Mouse (Mus musculus): ENCODE measurements around the gene Tmem30c. TPM values are rescaled to one million over a fixed set of nuclear protein-coding genes. Genes with fewer than 3 reads are reported as not detected.

The Tmem30c gene
- total RNA-seq, 2 experiments from 2014 or later: not detected

- DNase-seq (ENCODE audit: low spot score in 2 of 2): no peak
Observed at GRCm38 (mm10) chr16:57301512-57302115, 8.9 kb upstream of the Tmem30c start.

- DNase-seq (ENCODE audit: low spot score in 2 of 2): no peak
Observed at GRCm38 (mm10) chr16:57295216-57295934, 2.7 kb upstream of the Tmem30c start.

GRCm38 (mm10) chr16:57292296-57292695, 369 bp downstream of the Tmem30c start:
- no peak for DNase-seq (ENCODE audit: low spot score in 2 of 2)

GRCm38 (mm10) chr16:57291696-57292095, 969 bp downstream of the Tmem30c start:
- DNase-seq (ENCODE audit: low spot score in 2 of 2): no peak

DNA sequence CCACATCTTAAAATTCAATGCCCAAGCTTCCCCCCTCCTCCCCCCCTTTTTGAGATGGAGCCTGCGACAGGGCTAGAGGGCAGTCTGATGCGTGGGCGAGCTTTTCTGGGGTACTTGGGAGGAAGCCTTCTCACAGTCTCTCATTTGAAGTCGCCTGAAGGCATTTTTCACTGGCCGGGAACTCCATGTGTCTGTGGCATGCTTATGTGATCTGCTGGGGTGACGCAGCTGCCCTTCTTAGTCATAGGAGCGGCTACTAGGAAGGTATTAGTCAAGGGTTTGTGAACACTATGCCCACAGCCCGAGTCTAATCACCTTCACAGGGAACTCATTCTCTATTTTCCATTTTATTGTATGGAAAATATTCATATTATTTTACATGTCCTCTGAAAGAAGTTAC, 11.2 kb downstream of the Tmem30c start:
- no peak for DNase-seq (ENCODE audit: low spot score in 2 of 2)

DNA sequence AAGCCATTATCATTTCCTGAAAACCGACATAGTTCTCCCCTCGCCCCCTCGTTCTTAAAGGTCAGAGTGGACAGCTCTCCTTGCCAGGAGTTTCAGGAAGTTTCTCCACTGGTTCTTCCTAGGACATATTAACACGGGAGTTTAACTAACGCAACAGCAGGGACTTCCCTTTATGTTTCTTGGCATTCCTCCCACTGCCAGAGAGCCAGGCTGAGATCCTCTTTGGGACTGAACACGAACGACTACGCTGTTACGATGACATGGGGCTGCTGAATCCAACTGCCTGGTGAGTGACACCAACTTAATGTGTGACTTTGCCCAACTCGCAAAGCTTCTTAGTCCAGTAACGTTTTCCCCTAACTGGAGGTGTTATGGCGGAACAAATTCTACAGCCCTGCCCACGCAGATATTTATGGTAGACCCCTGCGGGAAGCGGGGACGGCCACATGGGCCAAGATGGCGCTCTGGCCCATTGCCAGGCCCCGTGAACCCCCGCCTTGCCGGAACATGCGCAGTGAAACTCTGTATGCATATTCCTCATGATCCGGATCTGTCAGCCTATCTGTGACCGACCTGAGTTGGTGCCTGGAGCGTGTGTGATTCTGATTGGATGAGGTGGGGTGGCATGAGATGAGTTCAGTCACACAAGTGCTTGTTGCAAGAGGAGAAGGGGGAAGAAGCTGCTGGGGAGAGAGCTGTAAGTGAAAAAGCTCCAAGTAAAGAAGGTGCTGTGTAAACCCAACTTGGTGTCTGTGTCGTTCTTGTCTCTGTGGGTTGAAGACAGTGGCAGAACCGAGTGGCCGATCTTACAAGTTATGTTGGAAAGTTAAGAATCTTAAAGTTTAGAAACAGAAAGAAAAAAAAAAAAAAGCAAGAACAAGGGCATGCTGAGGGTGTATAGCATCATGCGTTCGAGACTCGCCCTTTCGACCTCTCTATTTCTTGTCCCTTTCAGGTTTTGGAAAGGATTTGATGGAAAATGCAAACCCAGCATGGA, 12.1 kb downstream of the Tmem30c start:
- DNase-seq (ENCODE audit: low spot score in 2 of 2): no peak

DNA sequence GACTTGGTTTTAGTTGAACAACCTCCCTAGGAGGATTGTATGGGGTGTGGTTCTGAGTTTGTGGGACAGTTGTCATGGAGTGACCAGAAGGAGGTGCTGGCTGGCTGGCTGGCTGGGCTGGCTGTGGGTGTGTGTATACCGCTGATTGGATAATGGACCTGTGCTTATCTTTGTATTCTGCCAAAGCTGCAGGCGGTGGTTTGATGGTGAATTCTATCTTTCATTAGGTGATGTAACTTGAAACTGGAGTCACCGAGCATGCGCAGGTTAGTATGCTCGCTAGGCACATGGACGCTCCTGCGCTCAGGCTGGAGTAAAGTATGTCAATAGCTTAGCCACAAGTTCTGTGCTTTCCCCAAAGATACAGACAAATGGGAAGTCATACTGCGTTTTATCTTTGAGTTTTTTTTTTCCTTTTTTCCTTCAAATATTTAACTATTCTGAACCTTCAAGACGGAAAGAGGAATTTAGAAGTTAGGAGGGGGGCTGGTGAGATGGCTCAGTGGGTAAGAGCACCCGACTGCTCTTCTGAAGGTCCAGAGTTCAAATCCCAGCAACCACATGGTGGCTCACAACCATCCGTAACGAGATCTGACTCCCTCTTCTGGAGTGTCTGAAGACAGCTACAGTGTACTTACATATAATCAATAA, 13.6 kb downstream of the Tmem30c start:
- no peak for DNase-seq (ENCODE audit: low spot score in 2 of 2)

DNA sequence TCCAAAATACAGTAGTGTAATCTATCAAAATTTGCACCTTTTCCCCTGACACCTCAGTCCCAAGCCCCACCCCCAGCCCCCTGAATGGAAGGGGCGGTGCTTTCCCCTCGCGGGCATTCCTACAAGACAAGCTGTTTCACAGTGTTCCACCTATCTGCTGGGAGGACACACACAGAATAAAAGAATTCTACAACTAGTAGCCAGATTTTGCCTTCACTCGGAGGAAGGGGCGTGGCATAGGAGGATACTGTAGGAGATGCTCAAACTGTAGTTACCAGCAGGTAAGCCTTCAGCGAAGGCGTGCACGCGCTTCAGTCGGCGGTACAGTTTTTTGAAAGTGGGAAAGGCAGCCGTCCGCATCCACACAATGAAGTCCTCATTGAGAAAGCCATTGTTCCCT, 22.9 kb downstream of the Tmem30c start:
- DNase-seq (ENCODE audit: low spot score in 2 of 2): no peak

DNA sequence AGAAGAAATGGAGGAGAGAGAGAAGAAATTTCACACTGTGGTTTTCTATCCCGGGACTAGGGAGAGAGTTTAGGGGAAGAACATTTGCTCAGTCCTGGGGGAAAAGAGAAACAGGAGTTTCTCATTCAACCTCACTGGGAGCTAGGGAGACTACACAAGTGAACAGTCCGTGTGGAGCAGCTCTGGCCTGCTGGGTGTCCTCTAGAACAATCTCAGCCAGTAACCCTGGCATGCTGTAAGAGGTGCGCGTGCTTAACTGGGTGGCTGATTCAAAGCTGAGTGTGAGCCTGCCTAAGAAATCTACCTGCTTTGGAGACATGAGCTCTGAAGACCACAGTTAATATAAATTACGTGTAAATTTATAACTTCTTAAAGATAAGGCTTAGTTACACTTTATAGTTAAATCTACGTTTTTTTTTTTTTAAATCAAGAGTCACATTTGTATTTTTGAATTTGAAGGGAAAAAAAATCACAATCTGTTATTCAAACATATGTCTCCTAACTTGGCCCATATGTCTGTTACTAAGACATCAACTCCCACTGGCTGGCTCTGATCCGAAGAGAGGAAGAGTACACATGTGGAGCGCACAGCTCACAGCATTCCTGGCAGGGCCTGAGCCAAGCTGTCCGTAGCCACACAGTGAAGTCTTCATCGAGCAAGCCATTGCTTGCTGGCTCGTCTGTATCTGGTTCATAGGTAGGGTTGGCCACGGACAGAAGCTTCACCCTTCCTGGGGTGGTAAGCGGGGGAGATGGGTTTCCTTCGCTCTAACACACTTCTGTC, 24.4 kb downstream of the Tmem30c start:
- no peak for DNase-seq (ENCODE audit: low spot score in 2 of 2)

DNA sequence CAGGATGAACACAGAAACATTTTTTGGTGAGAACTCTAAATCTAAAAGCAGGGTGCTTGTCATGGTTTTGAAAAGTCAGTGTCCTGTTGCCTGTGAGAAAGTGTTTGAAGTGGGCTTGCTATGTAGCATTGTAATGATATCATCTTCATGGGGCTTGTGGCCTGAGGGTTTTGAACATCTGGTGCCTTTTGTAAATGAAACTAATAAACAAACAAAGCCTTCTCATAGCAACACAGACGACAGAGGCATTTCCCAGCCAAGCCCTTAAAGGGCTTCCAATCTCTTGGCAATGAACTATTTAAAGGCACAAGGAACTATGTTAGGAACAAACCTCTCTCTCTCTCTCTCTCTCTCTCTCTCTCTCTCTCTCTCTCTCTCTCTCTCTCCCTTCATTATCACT, 25.6 kb downstream of the Tmem30c start:
- DNase-seq (ENCODE audit: low spot score in 2 of 2): no peak

DNA sequence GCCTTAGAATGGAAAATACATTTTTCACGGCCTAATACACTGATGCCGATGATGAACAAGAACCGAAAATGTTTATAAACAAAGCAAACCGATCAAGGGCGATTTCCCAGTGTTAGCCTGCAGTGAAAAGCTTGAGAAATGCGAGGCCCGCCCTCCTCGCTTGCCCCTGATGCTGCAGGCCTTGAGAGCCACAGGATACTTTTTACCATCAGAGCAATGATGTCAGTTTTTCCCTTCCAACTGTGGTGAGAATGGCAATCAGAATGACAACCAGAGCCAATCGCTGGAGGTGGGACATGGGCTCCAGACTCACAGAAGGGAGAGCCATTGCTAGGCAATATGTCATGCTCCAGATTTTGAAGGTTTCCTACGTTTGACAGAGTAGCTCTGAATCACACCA, 32.5 kb downstream of the Tmem30c start:
- DNase-seq (ENCODE audit: low spot score in 2 of 2): no peak

GRCm38 (mm10) chr16:57259356-57260083, 33.1 kb downstream of the Tmem30c start:
- DNase-seq (ENCODE audit: low spot score in 2 of 2): no peak

GRCm38 (mm10) chr16:57251589-57252421, 40.9 kb downstream of the Tmem30c start:
- no peak for DNase-seq (ENCODE audit: low spot score in 2 of 2)

DNA sequence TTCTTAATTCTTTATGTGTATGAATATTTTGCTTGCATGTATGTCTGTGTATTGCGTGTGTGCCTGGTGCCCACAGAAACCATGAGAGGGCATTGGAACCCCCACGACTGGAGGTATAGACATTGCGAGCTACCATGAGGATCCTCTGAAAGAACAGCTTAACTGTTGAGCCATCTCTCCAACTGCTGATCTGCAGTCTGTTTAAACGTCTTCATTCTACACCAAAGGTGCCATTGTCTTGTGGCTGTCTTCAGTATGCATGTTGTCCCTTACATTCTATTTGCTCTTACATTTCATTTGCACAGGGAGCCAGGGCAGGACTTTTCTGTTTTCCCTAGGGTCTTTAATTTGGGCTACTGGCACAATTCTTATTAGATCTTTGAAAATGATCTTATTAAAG, 41.7 kb downstream of the Tmem30c start:
- DNase-seq (ENCODE audit: low spot score in 2 of 2): no peak

- no peak for DNase-seq (ENCODE audit: low spot score in 2 of 2)
Observed at GRCm38 (mm10) chr16:57247464-57247863, 45.2 kb downstream of the Tmem30c start.

- no peak for DNase-seq (ENCODE audit: low spot score in 2 of 2)
Observed at GRCm38 (mm10) chr16:57246596-57246995, 46.1 kb downstream of the Tmem30c start.

DNA sequence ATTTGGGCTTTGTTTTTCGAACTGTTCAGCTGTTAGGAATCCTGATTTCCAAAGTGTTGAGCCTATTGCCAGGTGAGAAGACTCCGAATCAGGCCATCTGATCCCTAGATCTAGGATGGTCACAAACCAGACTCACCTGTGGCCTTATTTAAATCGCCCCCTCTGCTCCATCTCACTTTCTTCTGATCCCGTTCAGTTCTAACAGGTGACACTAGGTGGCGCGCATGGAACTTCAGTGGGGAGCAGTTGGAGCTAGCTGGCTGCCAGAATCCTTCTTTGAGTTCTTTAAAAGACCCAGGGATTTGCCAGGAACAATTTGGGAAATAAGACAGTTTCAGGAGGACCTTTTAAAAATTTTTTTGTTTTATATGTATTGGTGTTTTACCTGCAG, 48.8 kb downstream of the Tmem30c start:
- peak; percentile 78 to 85 for DNase-seq (ENCODE audit: low spot score in 2 of 2)

GRCm38 (mm10) chr16:57243205-57243857, 49.3 kb downstream of the Tmem30c start:
- no peak for DNase-seq (ENCODE audit: low spot score in 2 of 2)
